Mouse (Mus musculus) pancreas, adult 10 weeks (tissue): Measurements from ENCODE around the gene Lrrc66. TPM values are rescaled to one million over a fixed set of nuclear protein-coding genes. Genes with fewer than 3 reads are reported as not detected.

Source experiments
- polyA plus RNA-seq: library from polyadenylated mRNA; stranded (reverse); fragments of 350-450 nt; fragmentation: Illumina TruSeq; extraction: RNeasy Lipid Tissue Mini Kit (QIAGEN cat#74804); gene quantifications from one replicate; pipeline ENCODE4 v1.2.3, GENCODE M21; 2015; ENCODE audit warnings: low read depth, low replicate concordance; ENCODE audit not compliant: insufficient read depth

The Lrrc66 gene
- polyA plus RNA-seq = not detected

GRCm38 (mm10) chr5:73632291-73632690, at the start of gene Lrrc66:
Lrrc66 (minus strand) TSS chr5:73632526.

GRCm38 (mm10) chr5:73651061-73651854, 18.9 kb upstream of the Lrrc66 start, which contains the start of gene Spata18:
Spata18 (plus strand) TSS chr5:73651379.

GRCm38 (mm10) chr5:73647261-73647900, 15.1 kb upstream of the Lrrc66 start, which contains the start of gene Sgcb:
Sgcb (minus strand) TSS chr5:73647790.

Other genes with a start within 250 kb of the Lrrc66 start
- not detected for gene Cwh43, start 226.5 kb downstream of the Lrrc66 start, polyA plus RNA-seq
- 2.7 TPM for gene Dcun1d4, start 151.5 kb downstream of the Lrrc66 start, polyA plus RNA-seq
- gene Sgcb, start 15.3 kb upstream of the Lrrc66 start, polyA plus RNA-seq = 2.5 TPM
- not detected for gene Spata18, start 18.9 kb upstream of the Lrrc66 start, polyA plus RNA-seq